In genomic region chr5:143908926-143909325, GRCm38 (mm10) we compare ENCODE assay signal across 8 mouse cellular contexts. TPM values are rescaled to one million over a fixed set of nuclear protein-coding genes. Genes with fewer than 3 reads are reported as not detected.
DNase-seq lines count a peak whose midpoint lies in the region; ATAC-seq and TF ChIP-seq lines count a peak whose summit lies in the region.

No protein-coding gene starts in this region.

- H3K27me3 ChIP-seq in lung, postnatal 0 days (replicated peaks; ENCODE audit: insufficient read depth, low read length) = no peaks in the 10 kb centered on the region
- H3K27me3 ChIP-seq in embryonic facial prominence, embryonic 13.5 days = no peaks in the 10 kb centered on the region
- H3K27me3 ChIP-seq in limb, embryonic 12.5 days = no peaks in the 10 kb centered on the region
- no peaks in the 10 kb centered on the region for H3K27me3 ChIP-seq in small intestine, adult 2 months (ENCODE audit: control insufficient read depth, insufficient read depth, low read length)

- no peak for TF ChIP-seq POLR2A in small intestine, adult 2 months (IDR thresholded peaks at IDR 0.05; ENCODE audit: low read depth, low read length)

- TF ChIP-seq CTCF in lung, postnatal 0 days (IDR thresholded peaks at IDR 0.05) = no peak
- TF ChIP-seq CTCF in small intestine, adult 2 months (IDR thresholded peaks at IDR 0.05; ENCODE audit: extremely low read depth, insufficient read length, insufficient replicate concordance, low read depth, low read length) = no peak

- H3K36me3 ChIP-seq in lung, postnatal 0 days (ENCODE audit: insufficient read depth, low read length) = 0 out of 2 replicates have a peak, but pooled peaks cover under 1% of the 10 kb centered on the region
- H3K36me3 ChIP-seq in embryonic facial prominence, embryonic 13.5 days = peaks cover 33% of the 10 kb centered on the region
- peaks cover 32% of the 10 kb centered on the region for H3K36me3 ChIP-seq in limb, embryonic 12.5 days
- H3K36me3 ChIP-seq in small intestine, adult 2 months (ENCODE audit: control insufficient read depth, insufficient read depth, low read length) = peaks cover 15% of the 10 kb centered on the region

- H3K4me3 ChIP-seq in lung, postnatal 0 days (ENCODE audit: low read depth, low read length) = peak overlapping the region; percentile 69
- peak overlapping the region; percentile 83 for H3K4me3 ChIP-seq in embryonic facial prominence, embryonic 13.5 days
- H3K4me3 ChIP-seq in limb, embryonic 12.5 days (replicated peaks) = peak overlapping the region; percentile 75
- H3K4me3 ChIP-seq in small intestine, adult 2 months (ENCODE audit: low read depth, low read length) = peak overlapping the region; percentile 69

- 3% methylated on average over 9 of the region's 9 CpGs for WGBS in lung, postnatal 0 days
- 2% methylated on average over 9 of the region's 9 CpGs for WGBS in embryonic facial prominence, embryonic 13.5 days
- 3% methylated on average over 9 of the region's 9 CpGs for WGBS in limb, embryonic 12.5 days
- WGBS in small intestine, adult 2 months = under 1% methylated on average over 9 of the region's 9 CpGs

- no peak for TF ChIP-seq EP300 in lung, postnatal 0 days (IDR thresholded peaks at IDR 0.05)

- peak overlapping the region; percentile 64 for H3K9ac ChIP-seq in lung, postnatal 0 days (replicated peaks; ENCODE audit: low read depth)
- peak overlapping the region; percentile 74 for H3K9ac ChIP-seq in embryonic facial prominence, embryonic 13.5 days
- H3K9ac ChIP-seq in limb, embryonic 12.5 days (replicated peaks) = peak overlapping the region; percentile 63

- H3K4me1 ChIP-seq in lung, postnatal 0 days (ENCODE audit: insufficient read depth, low read depth, low read length) = peaks cover 11% of the 10 kb centered on the region; the same call in 1 of the 2 replicates
- H3K4me1 ChIP-seq in embryonic facial prominence, embryonic 13.5 days = peaks cover 26% of the 10 kb centered on the region
- peaks cover 18% of the 10 kb centered on the region for H3K4me1 ChIP-seq in limb, embryonic 12.5 days (replicated peaks)
- H3K4me1 ChIP-seq in small intestine, adult 2 months (ENCODE audit: control insufficient read depth, insufficient read depth, insufficient read length, low read length) = peaks cover 6% of the 10 kb centered on the region; the same call in 1 of the 2 replicates

- H3K9me3 ChIP-seq in lung, postnatal 0 days (ENCODE audit: low read length) = no peaks in the 10 kb centered on the region
- H3K9me3 ChIP-seq in embryonic facial prominence, embryonic 13.5 days = no peaks in the 10 kb centered on the region
- no peaks in the 10 kb centered on the region for H3K9me3 ChIP-seq in limb, embryonic 12.5 days

- H3K27ac ChIP-seq in lung, postnatal 0 days (ENCODE audit: low read length) = peak overlapping the region; percentile 91
- peak overlapping the region; percentile 84 for H3K27ac ChIP-seq in embryonic facial prominence, embryonic 13.5 days
- peak overlapping the region; percentile 84 for H3K27ac ChIP-seq in limb, embryonic 12.5 days
- H3K27ac ChIP-seq in small intestine, adult 2 months (ENCODE audit: insufficient read depth, low read depth, low read length) = peak overlapping the region; percentile 66

- H3K4me2 ChIP-seq in lung, postnatal 0 days (replicated peaks; ENCODE audit: low read depth, low read length) = peak overlapping the region; percentile 82
- peak overlapping the region; percentile 76 for H3K4me2 ChIP-seq in embryonic facial prominence, embryonic 13.5 days
- H3K4me2 ChIP-seq in limb, embryonic 12.5 days = peak overlapping the region; percentile 67

- peak; percentile 22 for DNase-seq in lung, postnatal 0 days (ENCODE audit: low spot score)
- no peak for DNase-seq in lung, adult 18-20 months
- DNase-seq in layer of hippocampus, postnatal 36 days = no peak
- no peak for DNase-seq in testis, postnatal 10 days (ENCODE audit: low spot score)
- DNase-seq in retina, postnatal 1 day = no peak

- no peak for ATAC-seq in lung, postnatal 0 days
- no peak for ATAC-seq in embryonic facial prominence, embryonic 13.5 days (ENCODE audit: insufficient number of reproducible peaks, insufficient read depth, low FRiP score, low TSS enrichment, low read depth)
- ATAC-seq in limb, embryonic 12.5 days (ENCODE audit: insufficient number of reproducible peaks, insufficient read depth, low FRiP score, low TSS enrichment, low read depth) = no peak

RNA-seq across cellular contexts. Expression of gene Aimp2, which starts 0.7 kb away (rescaled TPM):
- polyA plus RNA-seq in lung, postnatal 0 days (2015; fragmentation: Nextera tagmentation; extraction: Ambion mirVana) = 35.7 and 37.0 TPM in 2 replicates
- 86.4 and 95.4 TPM in 2 replicates for polyA plus RNA-seq in embryonic facial prominence, embryonic 13.5 days (2015; fragmentation: Nextera tagmentation; extraction: Ambion mirVana)
- 98.0 and 102 TPM in 2 replicates for polyA plus RNA-seq in limb, embryonic 12.5 days (2016; fragmentation: Nextera tagmentation; extraction: Ambion mirVana)
- 19.3 and 40.4 TPM in 2 replicates for polyA plus RNA-seq in small intestine, adult 2 months (2012; rRNA removed)
- 10 to 100 TPM; 29.2 to 34.9 TPM for total RNA-seq in layer of hippocampus, postnatal 36 days (2021)

RNA-seq across cellular contexts. Expression of gene Pms2, which starts 0.8 kb away (rescaled TPM):
- 7.9 and 8.3 TPM in 2 replicates for polyA plus RNA-seq in lung, postnatal 0 days (2015; fragmentation: Nextera tagmentation; extraction: Ambion mirVana)
- 29.4 and 33.0 TPM in 2 replicates for polyA plus RNA-seq in embryonic facial prominence, embryonic 13.5 days (2015; fragmentation: Nextera tagmentation; extraction: Ambion mirVana)
- polyA plus RNA-seq in limb, embryonic 12.5 days (2016; fragmentation: Nextera tagmentation; extraction: Ambion mirVana) = 38.0 and 41.6 TPM in 2 replicates
- 0.51 and 0.84 TPM in 2 replicates for polyA plus RNA-seq in small intestine, adult 2 months (2012; rRNA removed)
- 10 to 100 TPM; 13.9 to 16.3 TPM for total RNA-seq in layer of hippocampus, postnatal 36 days (2021)

RNA-seq across cellular contexts. Expression of gene Ankrd61, which starts 11.4 kb away (rescaled TPM):
- 0.16 and 0.20 TPM in 2 replicates for polyA plus RNA-seq in lung, postnatal 0 days (2015; fragmentation: Nextera tagmentation; extraction: Ambion mirVana)
- 0.29 and 0.48 TPM in 2 replicates for polyA plus RNA-seq in embryonic facial prominence, embryonic 13.5 days (2015; fragmentation: Nextera tagmentation; extraction: Ambion mirVana)
- polyA plus RNA-seq in limb, embryonic 12.5 days (2016; fragmentation: Nextera tagmentation; extraction: Ambion mirVana) = 0.38 and 0.44 TPM in 2 replicates
- polyA plus RNA-seq in small intestine, adult 2 months (2012; rRNA removed) = not detected in 2 replicates
- not detected for total RNA-seq in layer of hippocampus, postnatal 36 days (2021)

RNA-seq across cellular contexts. Expression of gene Gm42421, which starts 19.0 kb away (rescaled TPM):
- polyA plus RNA-seq in lung, postnatal 0 days (2015; fragmentation: Nextera tagmentation; extraction: Ambion mirVana) = not detected in 2 replicates
- polyA plus RNA-seq in embryonic facial prominence, embryonic 13.5 days (2015; fragmentation: Nextera tagmentation; extraction: Ambion mirVana) = 0.98 and 1.0 TPM in 2 replicates
- polyA plus RNA-seq in limb, embryonic 12.5 days (2016; fragmentation: Nextera tagmentation; extraction: Ambion mirVana) = 1.0 and 1.1 TPM in 2 replicates
- polyA plus RNA-seq in small intestine, adult 2 months (2012; rRNA removed) = not detected in 2 replicates
- total RNA-seq in layer of hippocampus, postnatal 36 days (2021) = 1 to 10 TPM; 1.2 to 2.6 TPM

RNA-seq across cellular contexts. Expression of gene Rsph10b, which starts 23.9 kb away (rescaled TPM):
- polyA plus RNA-seq in lung, postnatal 0 days (2015; fragmentation: Nextera tagmentation; extraction: Ambion mirVana) = 3.0 and 3.5 TPM in 2 replicates
- polyA plus RNA-seq in embryonic facial prominence, embryonic 13.5 days (2015; fragmentation: Nextera tagmentation; extraction: Ambion mirVana) = 0.52 and 0.88 TPM in 2 replicates
- polyA plus RNA-seq in limb, embryonic 12.5 days (2016; fragmentation: Nextera tagmentation; extraction: Ambion mirVana) = 0.87 and 1.3 TPM in 2 replicates
- polyA plus RNA-seq in small intestine, adult 2 months (2012; rRNA removed) = 0.04 and 0.13 TPM in 2 replicates
- 1 to 10 TPM; 2.1 to 3.0 TPM for total RNA-seq in layer of hippocampus, postnatal 36 days (2021)
